Mouse (Mus musculus) urinary bladder, postnatal 4 days (tissue): ENCODE measurements around the gene Lekr1.
A peak's percentile ranks its signal among the peaks of the same experiment; 100 is the strongest.

Experiments
- DNase-seq, 2 experiments: peaks; one replicate each; pipeline ENCODE4 v3.0.0; 2021 to 2022; ENCODE audit warnings: low spot score in 2 of 2

The Lekr1 gene

GRCm38 (mm10) chr3:65656451-65656850, 9.6 kb upstream of the Lekr1 start:
- no peak for DNase-seq

- DNase-seq: no peak
Measured at GRCm38 (mm10) chr3:65656902-65657660, 8.9 kb upstream of the Lekr1 start.

GRCm38 (mm10) chr3:65658081-65658612, 7.9 kb upstream of the Lekr1 start:
- DNase-seq: no peak

GRCm38 (mm10) chr3:65658721-65659619, 7.1 kb upstream of the Lekr1 start:
- DNase-seq: peak; percentile 68 to 71

GRCm38 (mm10) chr3:65659620-65659932, 6.5 kb upstream of the Lekr1 start:
- no peak for DNase-seq

GRCm38 (mm10) chr3:65660336-65660735, 5.7 kb upstream of the Lekr1 start:
- no peak for DNase-seq

- DNase-seq: no peak
Measured at GRCm38 (mm10) chr3:65661731-65662130, 4.3 kb upstream of the Lekr1 start.

- DNase-seq: no peak
Measured at GRCm38 (mm10) chr3:65663176-65663575, 2.9 kb upstream of the Lekr1 start.

GRCm38 (mm10) chr3:65670216-65670615, 4.2 kb downstream of the Lekr1 start:
- DNase-seq: no peak

GRCm38 (mm10) chr3:65673725-65674124, 7.7 kb downstream of the Lekr1 start:
- DNase-seq: peak in 1 of 2 experiments; percentile 28

- DNase-seq: no peak
Measured at GRCm38 (mm10) chr3:65680612-65681011, 14.6 kb downstream of the Lekr1 start.

GRCm38 (mm10) chr3:65689705-65690104, 23.7 kb downstream of the Lekr1 start:
- DNase-seq: no peak

- DNase-seq: no peak
Measured at GRCm38 (mm10) chr3:65690850-65691249, 24.8 kb downstream of the Lekr1 start.

GRCm38 (mm10) chr3:65699704-65700103, 33.7 kb downstream of the Lekr1 start:
- DNase-seq: no peak

- DNase-seq: no peak
Measured at GRCm38 (mm10) chr3:65714372-65714771, 48.3 kb downstream of the Lekr1 start.

- DNase-seq: no peak
Measured at GRCm38 (mm10) chr3:65717406-65717805, 51.4 kb downstream of the Lekr1 start.

GRCm38 (mm10) chr3:65722897-65723296, 56.9 kb downstream of the Lekr1 start:
- no peak for DNase-seq

GRCm38 (mm10) chr3:65723664-65724063, 57.6 kb downstream of the Lekr1 start:
- no peak for DNase-seq

GRCm38 (mm10) chr3:65737816-65738215, 71.8 kb downstream of the Lekr1 start:
- no peak for DNase-seq

- DNase-seq: no peak
Measured at GRCm38 (mm10) chr3:65744936-65745335, 78.9 kb downstream of the Lekr1 start.

GRCm38 (mm10) chr3:65764511-65765508, 98.8 kb downstream of the Lekr1 start:
- no peak for DNase-seq
